ENCODE assay signal across 8 mouse cellular contexts in genomic region chr1:54556586-54557221, GRCm38 (mm10). TPM values are rescaled to one million over a fixed set of nuclear protein-coding genes. Genes with fewer than 3 reads are reported as not detected.
DNase-seq lines count a peak whose midpoint lies in the region; ATAC-seq and TF ChIP-seq lines count a peak whose summit lies in the region.

No protein-coding gene starts in this region.

- peaks cover 3% of the 10 kb centered on the region; the same call in 1 of the 2 replicates for H3K4me1 ChIP-seq in heart, postnatal 0 days (ENCODE audit: control insufficient read depth, insufficient read depth)
- H3K4me1 ChIP-seq in hindbrain, embryonic 10.5 days (replicated peaks) = peaks cover 14% of the 10 kb centered on the region
- H3K4me1 ChIP-seq in liver, embryonic 11.5 days (replicated peaks; ENCODE audit: control insufficient read depth, insufficient read depth, low read length) = no peaks in the 10 kb centered on the region; the same call in 1 of the 2 replicates

- TF ChIP-seq CTCF in heart, postnatal 0 days (IDR thresholded peaks at IDR 0.05; ENCODE audit: low read depth) = no peak

- no peaks in the 10 kb centered on the region for H3K27me3 ChIP-seq in heart, postnatal 0 days (ENCODE audit: control insufficient read depth, insufficient read depth, low read length)
- no peaks in the 10 kb centered on the region for H3K27me3 ChIP-seq in hindbrain, embryonic 10.5 days (ENCODE audit: insufficient read depth, poor library complexity, severe bottlenecking)
- H3K27me3 ChIP-seq in liver, embryonic 11.5 days (replicated peaks; ENCODE audit: control insufficient read depth, insufficient read depth, low read length) = peaks cover 3% of the 10 kb centered on the region
- H3K27me3 ChIP-seq in splenic B cell, adult 2 months (ENCODE audit: control insufficient read depth, insufficient read depth, low read length, poor library complexity, severe bottlenecking) = no peaks in the 10 kb centered on the region

- H3K9me3 ChIP-seq in heart, postnatal 0 days (replicated peaks; ENCODE audit: control insufficient read depth, low read length) = no peaks in the 10 kb centered on the region
- H3K9me3 ChIP-seq in hindbrain, embryonic 10.5 days = no peaks in the 10 kb centered on the region
- H3K9me3 ChIP-seq in liver, embryonic 11.5 days (ENCODE audit: control insufficient read depth, low read length) = no peaks in the 10 kb centered on the region

- DNase-seq in heart, postnatal 0 days (ENCODE audit: low spot score) = no peak
- DNase-seq in heart, adult 8-10 months (ENCODE audit: low spot score) = no peak
- DNase-seq in NIH3T3 (ENCODE audit: low read depth) = peak; percentile 23
- no peak for DNase-seq in hindbrain, embryonic 10.5 days (ENCODE audit: low spot score)
- no peak for DNase-seq in liver, embryonic 11.5 days (ENCODE audit: low spot score)
- peak; percentile 26 for DNase-seq in splenic B cell, adult 2 months (ENCODE audit: low read depth, low spot score)
- no peak for DNase-seq in ovary, postnatal 10 days (ENCODE audit: low spot score)
- DNase-seq in spleen, postnatal 4 days (ENCODE audit: low spot score in 2 of 2) = no peak

- H3K36me3 ChIP-seq in heart, postnatal 0 days (replicated peaks; ENCODE audit: control insufficient read depth, insufficient read depth, low read length) = no peaks in the 10 kb centered on the region
- no peaks in the 10 kb centered on the region for H3K36me3 ChIP-seq in hindbrain, embryonic 10.5 days
- no peaks in the 10 kb centered on the region for H3K36me3 ChIP-seq in liver, embryonic 11.5 days (ENCODE audit: control insufficient read depth, insufficient read depth, low read length)
- no peaks in the 10 kb centered on the region for H3K36me3 ChIP-seq in splenic B cell, adult 2 months (ENCODE audit: control insufficient read depth, insufficient read depth, low read length, poor library complexity, severe bottlenecking)

- peak overlapping the region; percentile 62 for H3K9ac ChIP-seq in heart, postnatal 0 days (replicated peaks; ENCODE audit: low read depth, low read length)
- peak overlapping the region; percentile 60 for H3K9ac ChIP-seq in liver, embryonic 11.5 days (ENCODE audit: low read depth, low read length)

- peak overlapping the region; percentile 87 for H3K4me2 ChIP-seq in heart, postnatal 0 days (ENCODE audit: low read depth, low read length)
- H3K4me2 ChIP-seq in liver, embryonic 11.5 days = peak overlapping the region; percentile 95

- peak overlapping the region; percentile 58 for H3K4me3 ChIP-seq in heart, postnatal 0 days (ENCODE audit: low read depth, low read length)
- peak overlapping the region; percentile 83 for H3K4me3 ChIP-seq in hindbrain, embryonic 10.5 days
- H3K4me3 ChIP-seq in liver, embryonic 11.5 days (ENCODE audit: low read depth, low read length) = peak overlapping the region; percentile 60

- TF ChIP-seq EP300 in heart, postnatal 0 days (IDR thresholded peaks at IDR 0.05; ENCODE audit: low read depth) = no peak

- 8% methylated on average over 18 of the region's 18 CpGs for WGBS in heart, postnatal 0 days
- WGBS in hindbrain, embryonic 10.5 days = 3% methylated on average over 18 of the region's 18 CpGs
- WGBS in liver, embryonic 11.5 days = 8% methylated on average over 18 of the region's 18 CpGs

- H3K27ac ChIP-seq in heart, postnatal 0 days (ENCODE audit: low read depth) = no peak overlapping the region
- H3K27ac ChIP-seq in hindbrain, embryonic 10.5 days = peak overlapping the region; percentile 87
- no peak overlapping the region for H3K27ac ChIP-seq in liver, embryonic 11.5 days (ENCODE audit: low read depth, low read length)

- ATAC-seq in heart, postnatal 0 days (ENCODE audit: insufficient read depth, low read depth) = no peak
- ATAC-seq in liver, embryonic 11.5 days (replicated peaks; ENCODE audit: low FRiP score) = no peak

RNA-seq across cellular contexts. Expression of gene Pgap1, which starts 0.8 kb away (rescaled TPM):
- 1.6 and 5.0 TPM in 2 replicates for total RNA-seq in heart, postnatal 0 days (2014; rRNA removed; ENCODE audit: low replicate concordance)
- polyA plus RNA-seq in heart, postnatal 0 days (2015; fragmentation: Nextera tagmentation; extraction: Ambion mirVana) = 1.3 and 1.4 TPM in 2 replicates
- total RNA-seq in heart, adult 8-10 months (2022) = 1 to 10 TPM; 4.0 to 5.0 (median 4.3) TPM
- 7.4 and 7.6 TPM in 2 replicates for polyA plus RNA-seq in hindbrain, embryonic 10.5 days (2016; fragmentation: Nextera tagmentation; extraction: Ambion mirVana)
- polyA plus RNA-seq in liver, embryonic 11.5 days (2014; fragmentation: Nextera tagmentation; extraction: Ambion mirVana) = 2.5 and 2.8 TPM in 2 replicates

Comparison
In these comparisons a context has a peak if more than half of its experiments do, and no peak if none do; other contexts are left out.
1. DNase-seq: peak in NIH3T3 (single experiment) and splenic B cell, adult 2 months (single experiment); none in heart, postnatal 0 days (single experiment), heart, adult 8-10 months (single experiment), hindbrain, embryonic 10.5 days (single experiment), liver, embryonic 11.5 days (single experiment), ovary, postnatal 10 days (single experiment) and spleen, postnatal 4 days (0 of 2).
2. Peak in every context shown above with its lines, with median percentiles within 50 percentile points of each other: H3K4me3 ChIP-seq.